Comparison of ENCODE assay signal across 8 mouse cellular contexts in the genomic region with DNA sequence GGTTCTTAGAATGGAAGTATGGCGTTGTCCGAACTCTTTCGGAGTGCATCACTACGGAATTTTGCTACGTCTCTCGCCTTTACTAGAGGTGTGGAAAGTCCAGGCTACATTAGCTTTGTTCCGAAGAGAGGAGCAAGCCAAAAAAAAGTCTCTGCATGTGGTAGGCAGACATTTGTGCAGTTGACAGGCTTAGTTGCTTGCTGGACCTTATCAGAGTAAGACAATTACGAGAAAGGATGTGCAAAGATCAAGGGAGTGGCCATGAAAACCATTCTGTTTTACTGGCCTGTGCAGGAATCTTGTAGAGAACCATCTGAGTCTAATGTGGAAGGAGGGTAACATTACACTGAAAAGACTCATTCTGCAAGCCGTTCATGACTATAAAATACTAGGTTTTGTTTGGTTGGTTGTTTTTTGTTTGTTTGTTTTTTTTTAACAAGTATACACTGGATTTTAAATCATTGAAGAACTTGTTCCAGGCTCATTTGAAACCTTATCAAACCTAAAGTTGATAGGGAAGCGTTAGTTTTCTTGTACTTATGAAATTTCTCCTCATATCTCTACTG. TPM values are rescaled to one million over a fixed set of nuclear protein-coding genes. Genes with fewer than 3 reads are reported as not detected.
DNase-seq lines count a peak whose midpoint lies in the region; ATAC-seq lines count a peak whose summit lies in the region.

No protein-coding gene starts in this region.

- H3K4me2 ChIP-seq in hindbrain, embryonic 11.5 days (replicated peaks; ENCODE audit: low read depth, low read length), result peak overlapping the region; percentile 84
- peak overlapping the region; percentile 97 for H3K4me2 ChIP-seq in midbrain, embryonic 13.5 days (replicated peaks)

- H3K36me3 ChIP-seq in hindbrain, embryonic 11.5 days (ENCODE audit: control insufficient read depth, insufficient read depth, low read length), result no peaks in the 10 kb centered on the region
- no peaks in the 10 kb centered on the region; the same call in 1 of the 2 replicates for H3K36me3 ChIP-seq in midbrain, embryonic 13.5 days

- H3K9me3 ChIP-seq in hindbrain, embryonic 11.5 days (ENCODE audit: control insufficient read depth, low read length), result no peaks in the 10 kb centered on the region
- no peaks in the 10 kb centered on the region for H3K9me3 ChIP-seq in midbrain, embryonic 13.5 days

- no peak overlapping the region for H3K27ac ChIP-seq in hindbrain, embryonic 11.5 days (ENCODE audit: low read depth, low read length)
- H3K27ac ChIP-seq in midbrain, embryonic 13.5 days, result no peak overlapping the region

- H3K27me3 ChIP-seq in hindbrain, embryonic 11.5 days (ENCODE audit: control insufficient read depth, insufficient read depth, low read length), result no peaks in the 10 kb centered on the region
- no peaks in the 10 kb centered on the region for H3K27me3 ChIP-seq in midbrain, embryonic 13.5 days

- no peak for ATAC-seq in hindbrain, embryonic 11.5 days (ENCODE audit: low FRiP score)
- ATAC-seq in midbrain, embryonic 13.5 days, result no peak
- no peak for ATAC-seq in granulocyte monocyte progenitor cell, adult 5-6 weeks (replicated peaks; ENCODE audit: poor library complexity, severe bottlenecking)

- 24% methylated on average over 10 of the region's 10 CpGs for WGBS in hindbrain, embryonic 11.5 days
- 21% methylated on average over 10 of the region's 10 CpGs for WGBS in midbrain, embryonic 13.5 days

- peak overlapping the region; percentile 97 for H3K4me3 ChIP-seq in hindbrain, embryonic 11.5 days (ENCODE audit: low read depth, low read length)
- H3K4me3 ChIP-seq in midbrain, embryonic 13.5 days (replicated peaks), result peak overlapping the region; percentile 100

- H3K9ac ChIP-seq in hindbrain, embryonic 11.5 days (ENCODE audit: low read depth, low read length), result peak overlapping the region; percentile 88
- H3K9ac ChIP-seq in midbrain, embryonic 13.5 days (replicated peaks), result peak overlapping the region; percentile 93

- peak; percentile 4 for DNase-seq in kidney, adult 11 months
- no peak for DNase-seq in kidney, postnatal 4 days
- DNase-seq in R1 (ENCODE audit: low read depth, low spot score), result peak; percentile 10
- no peak for DNase-seq in hindbrain, embryonic 11.5 days (ENCODE audit: low spot score)
- no peak for DNase-seq in left cerebral cortex, adult 11 months (ENCODE audit: low spot score)
- no peak for DNase-seq in thymus, postnatal 4 days

- 0 out of 2 replicates have a peak, but pooled peaks cover 2% of the 10 kb centered on the region for H3K4me1 ChIP-seq in hindbrain, embryonic 11.5 days (replicated peaks; ENCODE audit: control insufficient read depth, insufficient read depth, low read length)
- H3K4me1 ChIP-seq in midbrain, embryonic 13.5 days (replicated peaks), result peaks cover 33% of the 10 kb centered on the region

RNA-seq across cellular contexts. Expression of a gene that starts 0.8 kb away (rescaled TPM):
- polyA plus RNA-seq in hindbrain, embryonic 11.5 days (2014; fragmentation: Nextera tagmentation; extraction: Ambion mirVana), result 8.0 and 14.0 TPM in 2 replicates
- 14.2 TPM in 2 replicates for polyA plus RNA-seq in midbrain, embryonic 13.5 days (2015; fragmentation: Nextera tagmentation; extraction: Ambion mirVana)
- total RNA-seq in granulocyte monocyte progenitor cell, adult 5-6 weeks (2014; fragmentation: Nextera tagmentation), result 29.9 and 31.8 TPM in 2 replicates
- total RNA-seq in granulocyte monocyte progenitor cell, adult 5-6 weeks (2017), result 21.6 and 22.1 TPM in 2 replicates

RNA-seq across cellular contexts. Expression of a gene that starts 0.9 kb away (rescaled TPM):
- polyA plus RNA-seq in hindbrain, embryonic 11.5 days (2014; fragmentation: Nextera tagmentation; extraction: Ambion mirVana), result 3.4 and 4.5 TPM in 2 replicates
- 7.0 and 7.7 TPM in 2 replicates for polyA plus RNA-seq in midbrain, embryonic 13.5 days (2015; fragmentation: Nextera tagmentation; extraction: Ambion mirVana)
- 2.2 and 3.2 TPM in 2 replicates for total RNA-seq in granulocyte monocyte progenitor cell, adult 5-6 weeks (2014; fragmentation: Nextera tagmentation)
- 4.4 and 9.7 TPM in 2 replicates for total RNA-seq in granulocyte monocyte progenitor cell, adult 5-6 weeks (2017)

Comparison
In these comparisons a context has a peak if more than half of its experiments do, and no peak if none do; other contexts are left out.
1. DNase-seq: peak in kidney, adult 11 months (single experiment) and R1 (single experiment); none in kidney, postnatal 4 days (0 of 2), hindbrain, embryonic 11.5 days (single experiment), left cerebral cortex, adult 11 months (single experiment) and thymus, postnatal 4 days (single experiment).